Mouse (Mus musculus): ENCODE results near the gene 1110051M20Rik. TPM values are rescaled to one million over a fixed set of nuclear protein-coding genes. Genes with fewer than 3 reads are reported as not detected.

Gene 1110051M20Rik
- polyA plus RNA-seq, 1 experiment from 2014 or later: 55.7 TPM

GRCm38 (mm10) chr2:91455826-91456225, 11.3 kb upstream of the 1110051M20Rik start:
- peak; percentile 90 for DNase-seq (ENCODE audit: low spot score)
- 0 out of 2 replicates have a peak, but pooled peaks cover 4% of the 10 kb centered on the region for H3K4me1 ChIP-seq (replicated peaks; ENCODE audit: insufficient read depth, low read length)

GRCm38 (mm10) chr2:91454434-91454833, 9.9 kb upstream of the 1110051M20Rik start:
- DNase-seq (ENCODE audit: low spot score) (no peak), ATAC-seq (replicated peaks; ENCODE audit: low FRiP score, low read depth) (no peak)
- no peak overlapping the region for H3K4me3 ChIP-seq (replicated peaks; ENCODE audit: low read depth, low read length)
- WGBS: 90% methylated on average over 3 of the region's 3 CpGs
- TF ChIP-seq CTCF (IDR thresholded peaks at IDR 0.05; ENCODE audit: low read depth): no peak
- H3K27me3 ChIP-seq (ENCODE audit: insufficient read depth, low read length): no peaks in the 10 kb centered on the region
- H3K27ac ChIP-seq: no peak overlapping the region
- no peak overlapping the region for H3K4me2 ChIP-seq (ENCODE audit: low read length)
- H3K9ac ChIP-seq (ENCODE audit: low read depth, low read length): no peak overlapping the region
- H3K9me3 ChIP-seq (replicated peaks; ENCODE audit: low read length): no peaks in the 10 kb centered on the region
- H3K4me1 ChIP-seq (replicated peaks; ENCODE audit: insufficient read depth, low read length): 0 out of 2 replicates have a peak, but pooled peaks cover 4% of the 10 kb centered on the region
- H3K36me3 ChIP-seq (ENCODE audit: insufficient read depth, low read length): no peaks in the 10 kb centered on the region

More at GRCm38 (mm10) chr2:91455826-91456225, 11.3 kb upstream of the 1110051M20Rik start:
- Histone ChIP-seq H3K27ac (no peak overlapping the region), H3K9me3 (replicated peaks; ENCODE audit: low read length) (no peaks in the 10 kb centered on the region), H3K36me3 (ENCODE audit: insufficient read depth, low read length) (no peaks in the 10 kb centered on the region), H3K27me3 (ENCODE audit: insufficient read depth, low read length) (no peaks in the 10 kb centered on the region), H3K4me3 (replicated peaks; ENCODE audit: low read depth, low read length) (no peak overlapping the region), H3K4me2 (ENCODE audit: low read length) (no peak overlapping the region), H3K9ac (ENCODE audit: low read depth, low read length) (no peak overlapping the region)
- peak; percentile 85 for TF ChIP-seq CTCF (IDR thresholded peaks at IDR 0.05; ENCODE audit: low read depth)
- WGBS: 5% methylated on average over 4 of the region's 4 CpGs
- no peak for ATAC-seq (replicated peaks; ENCODE audit: low FRiP score, low read depth)

GRCm38 (mm10) chr2:91453231-91454075, 8.9 kb upstream of the 1110051M20Rik start:
- no peak overlapping the region for H3K4me2 ChIP-seq (ENCODE audit: low read length)
- ATAC-seq (replicated peaks; ENCODE audit: low FRiP score, low read depth): no peak

GRCm38 (mm10) chr2:91452658-91453057, 8.2 kb upstream of the 1110051M20Rik start:
- H3K27me3 ChIP-seq (ENCODE audit: insufficient read depth, low read length): no peaks in the 10 kb centered on the region
- ATAC-seq (replicated peaks; ENCODE audit: low FRiP score, low read depth): no peak
- H3K36me3 ChIP-seq (ENCODE audit: insufficient read depth, low read length): no peaks in the 10 kb centered on the region
- 0 out of 2 replicates have a peak overlapping the region, but pooled peaks have one; percentile 18 for H3K9ac ChIP-seq (ENCODE audit: low read depth, low read length)
- no peaks in the 10 kb centered on the region for H3K9me3 ChIP-seq (replicated peaks; ENCODE audit: low read length)
- WGBS: 11% methylated on average over 8 of the region's 8 CpGs
- H3K4me2 ChIP-seq (ENCODE audit: low read length): peak overlapping the region; percentile 43
- 0 out of 2 replicates have a peak, but pooled peaks cover 4% of the 10 kb centered on the region for H3K4me1 ChIP-seq (replicated peaks; ENCODE audit: insufficient read depth, low read length)
- no peak for TF ChIP-seq CTCF (IDR thresholded peaks at IDR 0.05; ENCODE audit: low read depth)
- peak; percentile 58 for DNase-seq (ENCODE audit: low spot score)
- H3K27ac ChIP-seq: no peak overlapping the region
- 0 out of 2 replicates have a peak overlapping the region, but pooled peaks have one; percentile 3 for H3K4me3 ChIP-seq (replicated peaks; ENCODE audit: low read depth, low read length)

More at GRCm38 (mm10) chr2:91453231-91454075, 8.9 kb upstream of the 1110051M20Rik start:
- TF ChIP-seq CTCF (IDR thresholded peaks at IDR 0.05; ENCODE audit: low read depth): peak; percentile 25; the same call in 1 of the 2 replicates
- H3K27ac ChIP-seq: no peak overlapping the region
- no peaks in the 10 kb centered on the region for H3K27me3 ChIP-seq (ENCODE audit: insufficient read depth, low read length)
- WGBS: 55% methylated on average over 9 of the region's 9 CpGs
- no peak for DNase-seq (ENCODE audit: low spot score)
- H3K9me3 ChIP-seq (replicated peaks; ENCODE audit: low read length): no peaks in the 10 kb centered on the region
- H3K36me3 ChIP-seq (ENCODE audit: insufficient read depth, low read length): no peaks in the 10 kb centered on the region
- H3K4me3 ChIP-seq (replicated peaks; ENCODE audit: low read depth, low read length): no peak overlapping the region
- H3K9ac ChIP-seq (ENCODE audit: low read depth, low read length): no peak overlapping the region
- H3K4me1 ChIP-seq (replicated peaks; ENCODE audit: insufficient read depth, low read length): 0 out of 2 replicates have a peak, but pooled peaks cover 4% of the 10 kb centered on the region

GRCm38 (mm10) chr2:91450316-91450715, 5.8 kb upstream of the 1110051M20Rik start:
- WGBS: 55% methylated on average over 9 of the region's 9 CpGs
- no peak overlapping the region for H3K4me3 ChIP-seq (replicated peaks; ENCODE audit: low read depth, low read length)
- H3K9me3 ChIP-seq (replicated peaks; ENCODE audit: low read length): no peaks in the 10 kb centered on the region
- no peak overlapping the region for H3K4me2 ChIP-seq (ENCODE audit: low read length)
- H3K36me3 ChIP-seq (ENCODE audit: insufficient read depth, low read length): no peaks in the 10 kb centered on the region
- DNase-seq (ENCODE audit: low spot score) (no peak), ATAC-seq (replicated peaks; ENCODE audit: low FRiP score, low read depth) (no peak)
- H3K9ac ChIP-seq (ENCODE audit: low read depth, low read length): no peak overlapping the region
- H3K27ac ChIP-seq: no peak overlapping the region
- H3K27me3 ChIP-seq (ENCODE audit: insufficient read depth, low read length): no peaks in the 10 kb centered on the region
- TF ChIP-seq CTCF (IDR thresholded peaks at IDR 0.05; ENCODE audit: low read depth): no peak
- 0 out of 2 replicates have a peak, but pooled peaks cover 4% of the 10 kb centered on the region for H3K4me1 ChIP-seq (replicated peaks; ENCODE audit: insufficient read depth, low read length)

- no peak overlapping the region for H3K27ac ChIP-seq
- 59% methylated on average over 1 of the region's 1 CpGs for WGBS
Measured at GRCm38 (mm10) chr2:91449662-91450061, 5.2 kb upstream of the 1110051M20Rik start.

More at GRCm38 (mm10) chr2:91449662-91450061, 5.2 kb upstream of the 1110051M20Rik start:
- 0 out of 2 replicates have a peak, but pooled peaks cover 4% of the 10 kb centered on the region for H3K4me1 ChIP-seq (replicated peaks; ENCODE audit: insufficient read depth, low read length)
- no peaks in the 10 kb centered on the region for H3K36me3 ChIP-seq (ENCODE audit: insufficient read depth, low read length)
- no peak for TF ChIP-seq CTCF (IDR thresholded peaks at IDR 0.05; ENCODE audit: low read depth)
- H3K9ac ChIP-seq (ENCODE audit: low read depth, low read length): no peak overlapping the region
- no peak overlapping the region for H3K4me3 ChIP-seq (replicated peaks; ENCODE audit: low read depth, low read length)
- ATAC-seq (replicated peaks; ENCODE audit: low FRiP score, low read depth) (no peak), DNase-seq (ENCODE audit: low spot score) (no peak)
- no peaks in the 10 kb centered on the region for H3K9me3 ChIP-seq (replicated peaks; ENCODE audit: low read length)
- H3K4me2 ChIP-seq (ENCODE audit: low read length): no peak overlapping the region
- H3K27me3 ChIP-seq (ENCODE audit: insufficient read depth, low read length): no peaks in the 10 kb centered on the region

Data from kidney, postnatal 0 days (tissue).